Mouse (Mus musculus) embryonic facial prominence, embryonic 11.5 days (tissue): Measurements from ENCODE around the gene Trim62. TPM values are rescaled to one million over a fixed set of nuclear protein-coding genes. Genes with fewer than 3 reads are reported as not detected.

Experiments used
- ATAC-seq: fragments of 200-750 bp; cut with Nextera tagmentation; replicated peaks from 2 replicates; pipeline ENCODE4 v1.8.0; 2017; ENCODE audit warnings: low read depth; ENCODE audit not compliant: insufficient number of reproducible peaks, low FRiP score, low TSS enrichment
- DNase-seq: peaks from one replicate; pipeline ENCODE4 v3.0.0-alpha.2; 2015; ENCODE audit warnings: low spot score
- H3K27ac ChIP-seq: fragments of 300-500 bp; sonication (generic); replicated peaks from 2 replicates; pipeline ENCODE4 v1.5.1; 2014; ENCODE audit warnings: mild to moderate bottlenecking, low read depth, low read length, control low read depth
- H3K27me3 ChIP-seq: fragments of 300-500 bp; sonication (generic); 2 replicates; pipeline ENCODE4 v1.6.1; 2014; ENCODE audit warnings: mild to moderate bottlenecking, low read length, moderate library complexity, mixed read lengths; ENCODE audit not compliant: control insufficient read depth, insufficient read depth
- H3K36me3 ChIP-seq: fragments of 300-500 bp; sonication (generic); replicated peaks from 2 replicates; pipeline ENCODE4 v1.6.1; 2014; ENCODE audit warnings: low read depth, mild to moderate bottlenecking, low read length, moderate library complexity, mixed read lengths; ENCODE audit not compliant: control insufficient read depth, insufficient read depth
- H3K4me1 ChIP-seq: fragments of 300-500 bp; sonication (generic); 2 replicates; pipeline ENCODE4 v1.6.1; 2014; ENCODE audit warnings: low read length, mixed read lengths; ENCODE audit not compliant: control insufficient read depth, insufficient read depth
- H3K4me2 ChIP-seq: fragments of 300-500 bp; sonication (generic); 2 replicates; pipeline ENCODE4 v1.6.1; 2014; ENCODE audit warnings: low read depth, mild to moderate bottlenecking, control low read depth, low read length, moderate library complexity
- H3K4me3 ChIP-seq: fragments of 300-500 bp; sonication (generic); 2 replicates; pipeline ENCODE4 v1.5.1; 2014; ENCODE audit warnings: low read depth, low read length, control low read depth
- H3K9ac ChIP-seq: fragments of 300-500 bp; sonication (generic); replicated peaks from 2 replicates; pipeline ENCODE4 v1.6.1; 2014; ENCODE audit warnings: mild to moderate bottlenecking, control low read depth, low read length
- H3K9me3 ChIP-seq: fragments of 300-500 bp; sonication (generic); replicated peaks from 2 replicates; pipeline ENCODE4 v1.6.1; 2016; ENCODE audit warnings: mild to moderate bottlenecking, low read length, inconsistent platforms, mixed read lengths; ENCODE audit not compliant: control insufficient read depth
- WGBS: fragments of 180-500 bp; shearing (Covaris S2); extraction: QIAGEN DNeasy Blood & Tissue Kit; methylation state at CpG from one replicate; pipeline ENCODE4 v1.1.7; 2014; 5-methylcytosine and 5-hydroxymethylcytosine counted together
- polyA plus RNA-seq: library from polyadenylated mRNA; unstranded; fragments of >200 nt; fragmentation: Nextera tagmentation; extraction: Ambion mirVana; gene quantifications from 2 replicates; pipeline ENCODE4 v1.2.1, GENCODE M21; 2014

Gene Trim62
- polyA plus RNA-seq = 13.9 and 14.6 TPM in 2 replicates

DNA sequence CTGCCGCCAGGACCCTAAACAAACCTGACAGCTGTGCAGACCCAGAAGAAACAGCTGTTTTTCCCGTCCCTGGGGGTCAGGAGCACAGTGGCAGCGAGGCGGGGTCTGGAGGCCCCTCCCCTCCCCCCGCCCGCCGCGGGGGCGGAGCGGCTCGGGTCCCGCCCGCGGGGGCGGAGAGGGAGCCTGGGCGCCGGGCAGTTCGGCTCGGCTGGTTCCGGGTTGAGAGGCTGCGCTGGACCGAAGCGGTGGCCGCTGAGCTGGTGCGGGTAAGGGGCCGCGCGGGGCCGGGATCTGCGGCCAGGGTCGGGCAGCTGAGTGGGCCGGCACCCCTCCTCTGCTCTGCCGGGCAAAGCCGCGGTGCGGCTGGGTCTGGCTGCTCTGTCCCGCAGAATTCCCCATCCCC is at the start of gene Trim62:
Gene Trim62 (plus strand): TSS at position 202 of the 403 bp plus-strand sequence.
- peak within 1 kb of the TSS; percentile 43 for H3K27ac ChIP-seq

GRCm38 (mm10) chr4:128838202-128838601 is 45.2 kb upstream of the Trim62 start:
- DNase-seq (no peak), ATAC-seq (no peak)
- H3K36me3 ChIP-seq = no peaks in the 10 kb centered on the region

More for the DNA sequence above, at the start of gene Trim62:
- no peaks in the 10 kb centered on the region for H3K27me3 ChIP-seq
- under 1% methylated on average over 36 of the region's 37 CpGs for WGBS
- H3K9me3 ChIP-seq = no peaks in the 10 kb centered on the region
- peak within 1 kb of the TSS; percentile 66 for H3K9ac ChIP-seq
- H3K4me1 ChIP-seq = no peaks in the 10 kb centered on the region; the same call in 1 of the 2 replicates
- DNase-seq = peak; percentile 92
- no peaks in the 10 kb centered on the region for H3K36me3 ChIP-seq
- H3K4me3 ChIP-seq = peak within 1 kb of the TSS; percentile 82
- ATAC-seq = 0 out of 2 replicates have a peak, but pooled peaks have one; percentile 40
- H3K4me2 ChIP-seq = peak within 1 kb of the TSS; percentile 98

DNA sequence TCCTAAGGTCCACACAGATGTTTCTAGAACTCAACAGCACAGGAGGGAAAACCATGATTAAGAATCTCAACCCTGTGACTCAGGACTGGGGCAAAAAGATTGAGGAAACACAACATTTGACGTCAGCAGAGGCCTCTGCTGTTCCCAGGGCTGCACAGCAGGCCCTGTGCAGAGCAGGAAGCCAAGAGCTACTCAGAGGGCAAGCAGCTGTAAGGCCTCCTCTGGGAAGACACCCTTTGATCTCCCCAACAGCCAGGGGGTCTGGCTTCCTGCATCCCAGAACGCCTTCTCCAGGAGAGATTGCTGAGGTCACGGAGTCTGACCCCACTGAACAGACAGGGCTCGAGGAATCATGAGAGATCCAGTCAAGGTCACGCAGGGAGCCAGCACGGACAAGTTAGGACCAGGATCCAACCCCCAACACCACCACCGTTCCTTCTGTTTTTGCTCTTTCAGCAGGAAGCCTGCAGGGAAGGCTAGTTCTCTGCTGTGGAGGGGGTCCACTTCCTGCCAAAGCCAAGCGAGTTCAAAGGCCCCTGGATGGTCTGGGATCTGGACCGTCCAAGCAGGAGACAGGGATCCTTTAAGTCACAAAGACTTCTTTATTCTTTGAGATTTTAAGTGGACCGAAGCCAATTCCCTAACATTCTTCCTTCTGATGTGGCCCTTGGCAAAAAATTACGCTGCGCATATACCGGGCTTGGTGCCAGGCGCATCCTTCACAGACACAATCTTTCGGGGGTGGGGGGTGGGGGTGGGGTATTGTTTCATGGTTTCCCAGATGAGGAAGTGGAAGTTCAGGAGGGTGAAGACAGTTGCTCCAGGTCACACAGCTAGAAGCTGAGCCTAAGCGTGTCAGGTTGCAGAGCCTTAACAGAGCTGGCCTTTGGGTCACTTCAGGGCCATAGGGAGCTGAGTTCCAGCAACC is 43.3 kb upstream of the Trim62 start:
- H3K9me3 ChIP-seq = no peaks in the 10 kb centered on the region
- H3K4me1 ChIP-seq = no peaks in the 10 kb centered on the region; the same call in 1 of the 2 replicates
- DNase-seq (peak; percentile 42), ATAC-seq (0 out of 2 replicates have a peak, but pooled peaks have one; percentile 53)
- peak overlapping the region; percentile 29; the same call in 1 of the 2 replicates for H3K27ac ChIP-seq
- no peak overlapping the region for H3K9ac ChIP-seq
- no peak overlapping the region for H3K4me3 ChIP-seq
- no peaks in the 10 kb centered on the region for H3K36me3 ChIP-seq
- no peak overlapping the region for H3K4me2 ChIP-seq
- H3K27me3 ChIP-seq = no peaks in the 10 kb centered on the region
- WGBS = 15% methylated on average over 16 of the region's 16 CpGs

More at GRCm38 (mm10) chr4:128838202-128838601, 45.2 kb upstream of the Trim62 start:
- H3K4me3 ChIP-seq = no peak overlapping the region
- H3K4me1 ChIP-seq = no peaks in the 10 kb centered on the region; the same call in 1 of the 2 replicates
- H3K9me3 ChIP-seq = no peaks in the 10 kb centered on the region
- no peak overlapping the region for H3K27ac ChIP-seq
- no peaks in the 10 kb centered on the region for H3K27me3 ChIP-seq
- WGBS = 53% methylated on average over 5 of the region's 5 CpGs
- H3K9ac ChIP-seq = no peak overlapping the region
- H3K4me2 ChIP-seq = no peak overlapping the region

DNA sequence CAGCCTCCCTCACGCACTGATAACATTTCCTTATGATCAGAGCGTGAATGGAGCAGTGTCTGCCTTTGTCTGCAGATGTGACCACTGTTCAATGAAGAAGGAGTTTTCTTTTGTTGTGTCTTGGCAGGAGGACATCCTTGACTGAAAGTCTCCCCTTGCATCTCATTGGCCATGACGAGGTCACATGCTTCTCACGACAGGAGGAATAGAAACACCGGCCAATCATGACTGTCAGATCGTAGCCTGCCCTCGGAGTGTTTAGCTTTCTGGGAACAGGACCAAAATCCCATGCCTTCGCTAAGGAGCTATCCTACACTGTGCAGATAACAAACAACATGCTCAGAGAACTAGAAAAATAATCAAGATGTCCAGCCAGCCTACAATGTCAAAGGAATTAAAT is 42.1 kb upstream of the Trim62 start:
- ATAC-seq = no peak; the same call in 1 of the 2 replicates
- Histone ChIP-seq H3K4me3 (no peak overlapping the region), H3K9ac (no peak overlapping the region), H3K36me3 (no peaks in the 10 kb centered on the region), H3K4me2 (no peak overlapping the region), H3K4me1 (no peaks in the 10 kb centered on the region; the same call in 1 of the 2 replicates), H3K27me3 (no peaks in the 10 kb centered on the region), H3K9me3 (no peaks in the 10 kb centered on the region), H3K27ac (no peak overlapping the region)
- no peak for DNase-seq
- WGBS = 68% methylated on average over 8 of the region's 8 CpGs

DNA sequence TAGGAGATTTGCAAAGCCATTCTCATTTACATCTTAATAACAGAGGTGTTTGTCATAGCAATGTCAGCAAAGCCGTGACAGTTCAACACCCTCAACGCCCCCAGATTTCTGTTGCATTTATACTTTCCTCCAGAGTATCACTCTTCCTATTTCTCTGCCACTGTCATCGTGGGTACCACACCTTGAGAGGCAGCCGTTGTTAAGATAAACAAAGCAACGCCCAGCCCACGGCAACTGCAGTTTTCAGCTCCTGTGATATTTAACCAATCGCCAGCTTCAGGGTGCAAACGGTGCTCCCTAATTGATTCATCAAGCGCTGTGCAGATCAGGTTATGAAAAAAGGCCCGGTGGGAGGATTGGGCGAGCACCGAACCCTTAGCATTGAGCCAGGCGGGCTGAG is 38.8 kb upstream of the Trim62 start:
- no peaks in the 10 kb centered on the region for H3K36me3 ChIP-seq
- no peaks in the 10 kb centered on the region for H3K9me3 ChIP-seq
- no peak overlapping the region for H3K9ac ChIP-seq
- WGBS = 53% methylated on average over 13 of the region's 13 CpGs
- no peak for DNase-seq
- no peak for ATAC-seq
- no peak overlapping the region for H3K27ac ChIP-seq
- no peak overlapping the region for H3K4me3 ChIP-seq
- H3K27me3 ChIP-seq = no peaks in the 10 kb centered on the region
- H3K4me2 ChIP-seq = no peak overlapping the region
- H3K4me1 ChIP-seq = no peaks in the 10 kb centered on the region

GRCm38 (mm10) chr4:128845367-128845973 is 37.9 kb upstream of the Trim62 start:
- ATAC-seq (no peak), DNase-seq (no peak)
- H3K9me3 ChIP-seq = no peaks in the 10 kb centered on the region
- no peak overlapping the region for H3K4me2 ChIP-seq
- no peak overlapping the region for H3K27ac ChIP-seq
- H3K9ac ChIP-seq = no peak overlapping the region
- 81% methylated on average over 12 of the region's 12 CpGs for WGBS
- H3K4me1 ChIP-seq = no peaks in the 10 kb centered on the region
- H3K36me3 ChIP-seq = no peaks in the 10 kb centered on the region
- H3K4me3 ChIP-seq = no peak overlapping the region
- H3K27me3 ChIP-seq = no peaks in the 10 kb centered on the region

- ATAC-seq = no peak
- WGBS = 91% methylated on average over 3 of the region's 3 CpGs
Observed at GRCm38 (mm10) chr4:128848961-128849360, 34.4 kb upstream of the Trim62 start.

More at GRCm38 (mm10) chr4:128848961-128849360, 34.4 kb upstream of the Trim62 start:
- Histone ChIP-seq H3K27ac (no peak overlapping the region), H3K4me3 (no peak overlapping the region), H3K9ac (no peak overlapping the region), H3K36me3 (no peaks in the 10 kb centered on the region), H3K4me2 (no peak overlapping the region), H3K4me1 (no peaks in the 10 kb centered on the region), H3K27me3 (no peaks in the 10 kb centered on the region), H3K9me3 (no peaks in the 10 kb centered on the region)
- no peak for DNase-seq
